Mouse (Mus musculus) heart, embryonic 14.5 days (tissue): ENCODE results near the gene Apobr. TPM values are rescaled to one million over a fixed set of nuclear protein-coding genes. Genes with fewer than 3 reads are reported as not detected.
A peak's percentile ranks its signal among the peaks of the same experiment; 100 is the strongest.

Experiments
- ATAC-seq: fragments of 200-750 bp; cut with Nextera tagmentation; 2 replicates; pipeline ENCODE4 v1.8.0; 2017; ENCODE audit warnings: low read depth, moderate TSS enrichment; ENCODE audit not compliant: insufficient number of reproducible peaks, insufficient read depth, low FRiP score
- H3K27ac ChIP-seq, 2 experiments: fragments of 200-500 bp in 1 of 2; fragments of 300-500 bp in 1 of 2; sonication (generic) in 1 of 2; replicated peaks in 1 of 2; 2 replicates each; pipeline ENCODE4 v1.5.1; 2012 to 2014; ENCODE audit warnings: low read depth in 2 of 2, low read length in 2 of 2, control low read depth in 1 of 2, mild to moderate bottlenecking in 1 of 2, mixed read lengths in 1 of 2; ENCODE audit not compliant: control insufficient read depth in 1 of 2, insufficient read depth in 1 of 2
- H3K27me3 ChIP-seq: fragments of 300-500 bp; sonication (generic); 2 replicates; pipeline ENCODE4 v1.6.1; 2014; ENCODE audit warnings: mild to moderate bottlenecking, low read length, control low read depth; ENCODE audit not compliant: control insufficient read depth, insufficient read depth
- H3K36me3 ChIP-seq: fragments of 300-500 bp; sonication (generic); 2 replicates; pipeline ENCODE4 v1.6.1; 2014; ENCODE audit warnings: mild to moderate bottlenecking, control low read depth, low read length, mixed read lengths; ENCODE audit not compliant: control insufficient read depth, insufficient read depth
- H3K4me1 ChIP-seq, 2 experiments: fragments of 200-500 bp in 1 of 2; fragments of 300-500 bp in 1 of 2; sonication (generic) in 1 of 2; 2 replicates each; pipeline ENCODE4 v1.6.1; 2012 to 2014; ENCODE audit warnings: low read length in 2 of 2, control low read depth in 1 of 2, mixed read lengths in 1 of 2; ENCODE audit not compliant: control insufficient read depth in 2 of 2, insufficient read depth in 2 of 2
- H3K4me2 ChIP-seq: fragments of 300-500 bp; sonication (generic); 2 replicates; pipeline ENCODE4 v1.6.1; 2014; ENCODE audit warnings: mild to moderate bottlenecking, low read length
- H3K4me3 ChIP-seq, 2 experiments: fragments of 200-500 bp in 1 of 2; fragments of 300-500 bp in 1 of 2; sonication (generic) in 1 of 2; 2 replicates each; pipeline ENCODE4 v1.5.1; 2012 to 2014; ENCODE audit warnings: low read length in 2 of 2, mild to moderate bottlenecking in 2 of 2, control low read depth in 1 of 2, low read depth in 1 of 2, moderate library complexity in 1 of 2; ENCODE audit not compliant: control insufficient read depth in 1 of 2, insufficient read depth in 1 of 2
- H3K9ac ChIP-seq: fragments of 300-500 bp; sonication (generic); 2 replicates; pipeline ENCODE4 v1.6.1; 2014; ENCODE audit warnings: mild to moderate bottlenecking, low read length
- H3K9me3 ChIP-seq: fragments of 300-500 bp; sonication (generic); 2 replicates; pipeline ENCODE4 v1.6.1; 2016; ENCODE audit warnings: low read length, control low read depth; ENCODE audit not compliant: control insufficient read depth
- WGBS: fragments of 180-500 bp; shearing (Covaris S2); extraction: QIAGEN DNeasy Blood & Tissue Kit; methylation state at CpG from one replicate; pipeline ENCODE4 v1.1.7; 2014; 5-methylcytosine and 5-hydroxymethylcytosine counted together
- polyA plus RNA-seq: library from polyadenylated mRNA; unstranded; fragments of >200 nt; fragmentation: Nextera tagmentation; extraction: Ambion mirVana; gene quantifications from 2 replicates; pipeline ENCODE4 v1.2.1, GENCODE M21; 2014

Gene Apobr
- polyA plus RNA-seq, 1 experiment from 2014 or later = 0.81 TPM

DNA sequence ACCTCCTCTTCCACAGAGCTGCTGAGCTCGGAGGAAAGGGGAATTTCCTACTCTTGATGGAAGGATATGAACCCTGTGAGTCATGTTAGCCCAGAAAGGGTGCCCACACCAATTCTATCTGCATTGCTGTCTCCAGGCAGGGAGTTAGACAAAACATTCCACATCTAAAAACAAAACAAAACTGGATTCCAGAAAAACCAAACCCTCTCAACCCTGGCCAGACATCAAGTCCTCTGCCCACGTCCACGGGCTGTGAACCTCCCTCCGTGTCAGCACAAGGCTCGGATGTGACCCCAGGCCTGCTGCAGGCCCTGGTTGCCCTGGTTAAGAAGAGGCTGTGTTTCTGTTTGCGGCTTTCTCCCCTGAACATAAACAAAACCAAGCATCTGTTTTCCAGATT is 43.4 kb downstream of the Apobr start:
- no peaks in the 10 kb centered on the region for H3K36me3 ChIP-seq
- 57% methylated on average over 6 of the region's 6 CpGs for WGBS
- no peaks in the 10 kb centered on the region for H3K27me3 ChIP-seq
- no peaks in the 10 kb centered on the region for H3K9me3 ChIP-seq
- H3K9ac ChIP-seq = no peak overlapping the region
- peak overlapping the region; percentile 9; a peak in 1 of 4 replicates for H3K27ac ChIP-seq
- H3K4me1 ChIP-seq = peaks cover 0 to 7% of the 10 kb centered on the region in 2 experiments; a peak in 1 of 4 replicates
- H3K4me2 ChIP-seq = no peak overlapping the region
- no peak overlapping the region for H3K4me3 ChIP-seq
- ATAC-seq = no peak

DNA sequence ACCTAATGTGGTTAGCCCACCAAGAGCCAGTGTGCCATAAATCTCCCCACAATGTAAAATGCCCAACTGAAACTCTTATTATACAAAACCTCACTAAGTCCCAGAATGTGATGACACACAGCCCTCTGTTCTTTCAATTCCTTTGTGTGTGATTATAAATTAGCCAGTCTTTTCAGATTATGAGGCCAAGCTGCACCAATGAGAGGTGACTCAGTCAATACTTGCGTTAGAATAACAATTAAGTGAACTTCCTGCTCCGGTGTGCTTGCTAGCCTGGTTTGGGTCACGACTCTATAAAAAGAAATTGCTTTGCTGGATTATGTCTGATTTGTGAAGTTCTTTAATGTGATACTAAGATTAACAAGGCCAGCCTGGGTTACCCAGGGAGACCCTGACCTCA is 45.2 kb downstream of the Apobr start:
- H3K4me1 ChIP-seq = peaks cover 0 to 7% of the 10 kb centered on the region in 2 experiments; a peak in 1 of 4 replicates
- no peak overlapping the region for H3K4me2 ChIP-seq
- H3K4me3 ChIP-seq = no peak overlapping the region
- no peak for ATAC-seq
- no peaks in the 10 kb centered on the region for H3K27me3 ChIP-seq
- H3K36me3 ChIP-seq = no peaks in the 10 kb centered on the region
- WGBS = 57% methylated on average over 3 of the region's 3 CpGs
- H3K9ac ChIP-seq = no peak overlapping the region
- no peaks in the 10 kb centered on the region for H3K9me3 ChIP-seq
- no peak overlapping the region for H3K27ac ChIP-seq

DNA sequence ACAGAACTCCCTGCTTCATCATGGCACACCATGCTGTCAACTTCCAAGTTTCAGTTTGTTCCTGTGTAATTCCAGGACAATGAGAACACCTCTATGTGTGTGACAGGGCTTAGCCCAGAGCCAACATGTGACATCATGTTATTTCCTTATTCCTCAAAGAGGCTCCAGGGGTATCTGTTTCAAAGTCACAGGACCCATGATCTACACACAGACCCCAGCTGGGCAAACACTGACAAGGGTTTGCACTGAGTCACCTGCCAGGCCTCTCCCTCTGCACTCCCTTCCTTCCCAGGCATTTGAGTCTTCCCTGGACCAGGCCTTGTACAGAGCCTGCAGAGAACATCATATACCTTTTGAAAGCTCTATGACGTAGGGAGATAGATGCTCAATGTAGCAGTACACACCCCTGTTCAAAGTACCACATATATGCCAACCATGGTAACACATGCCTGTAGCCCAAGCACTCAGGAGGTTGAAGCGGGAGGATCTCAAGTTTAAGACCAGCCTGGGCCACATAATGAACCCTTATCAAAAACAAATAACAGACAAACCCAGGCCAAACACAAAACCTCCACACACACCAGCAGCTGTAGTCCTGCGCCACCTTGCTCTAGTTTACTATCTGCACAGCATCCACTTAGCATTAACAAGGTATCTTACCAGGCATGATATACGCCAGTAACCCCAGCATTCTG is 46.2 kb downstream of the Apobr start, which contains the start of gene Nupr1:
Gene Nupr1 (minus strand): TSS at position 38 of the 695 bp plus-strand sequence.
- Histone ChIP-seq H3K27ac (no peak within 1 kb of the TSS), H3K9ac (no peak within 1 kb of the TSS), H3K4me2 (no peak within 1 kb of the TSS), H3K4me3 (no peak within 1 kb of the TSS), H3K9me3 (no peaks in the 10 kb centered on the region), H3K36me3 (no peaks in the 10 kb centered on the region), H3K27me3 (no peaks in the 10 kb centered on the region), H3K4me1 (no peaks in the 10 kb centered on the region; a peak in 1 of 4 replicates)
- WGBS = 84% methylated on average over 4 of the region's 4 CpGs
- no peak for ATAC-seq

DNA sequence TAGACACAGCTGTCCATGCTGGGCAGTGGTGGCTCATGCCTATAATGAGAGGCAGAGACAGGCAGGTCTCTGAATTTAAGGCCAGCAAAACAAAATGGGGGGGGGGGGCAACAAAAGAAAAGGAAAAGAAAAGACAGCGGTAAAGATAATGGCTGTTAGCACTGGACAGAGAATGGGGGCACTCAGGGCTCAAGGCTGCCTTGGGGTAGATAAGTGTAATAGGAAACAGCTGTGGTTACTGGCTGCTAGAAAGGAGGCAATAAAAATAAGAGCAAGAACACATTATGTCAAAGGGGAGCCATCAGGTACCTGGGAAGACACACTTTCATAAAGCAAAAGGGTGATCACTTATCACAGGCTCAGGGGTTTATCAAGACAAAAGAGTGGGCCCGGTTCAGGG is 47.7 kb downstream of the Apobr start:
- H3K4me3 ChIP-seq = no peak overlapping the region
- H3K4me1 ChIP-seq = no peaks in the 10 kb centered on the region; a peak in 1 of 4 replicates
- no peak overlapping the region for H3K4me2 ChIP-seq
- no peak for ATAC-seq
- no peaks in the 10 kb centered on the region for H3K36me3 ChIP-seq
- no peaks in the 10 kb centered on the region for H3K27me3 ChIP-seq
- H3K9me3 ChIP-seq = no peaks in the 10 kb centered on the region
- WGBS = 53% methylated on average over 2 of the region's 2 CpGs
- no peak overlapping the region for H3K27ac ChIP-seq
- no peak overlapping the region for H3K9ac ChIP-seq

DNA sequence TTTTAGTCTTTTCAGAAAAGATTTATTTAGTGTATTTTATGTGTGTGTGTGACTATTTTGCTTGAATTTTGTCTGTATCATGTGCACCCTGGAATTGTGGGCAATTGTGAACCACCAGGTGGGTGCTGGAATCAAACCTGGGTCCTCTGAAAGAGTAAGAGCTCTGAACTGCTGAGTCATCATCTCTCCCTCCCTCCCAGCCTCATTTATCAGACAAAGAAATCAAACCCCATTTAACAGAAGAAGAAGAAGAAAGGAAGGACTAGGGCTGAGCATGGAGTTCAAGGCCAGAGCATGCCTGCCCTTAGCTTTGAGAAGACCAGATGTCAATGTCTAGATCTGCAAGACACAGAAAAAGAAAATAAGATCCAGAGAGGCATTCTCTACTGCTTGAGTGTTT is 50.6 kb downstream of the Apobr start:
- Histone ChIP-seq H3K36me3 (no peaks in the 10 kb centered on the region), H3K27me3 (no peaks in the 10 kb centered on the region; the same call in 1 of the 2 replicates), H3K4me1 (no peaks in the 10 kb centered on the region), H3K4me3 (no peak overlapping the region), H3K9ac (no peak overlapping the region), H3K9me3 (no peaks in the 10 kb centered on the region), H3K4me2 (no peak overlapping the region), H3K27ac (no peak overlapping the region)
- ATAC-seq = no peak

DNA sequence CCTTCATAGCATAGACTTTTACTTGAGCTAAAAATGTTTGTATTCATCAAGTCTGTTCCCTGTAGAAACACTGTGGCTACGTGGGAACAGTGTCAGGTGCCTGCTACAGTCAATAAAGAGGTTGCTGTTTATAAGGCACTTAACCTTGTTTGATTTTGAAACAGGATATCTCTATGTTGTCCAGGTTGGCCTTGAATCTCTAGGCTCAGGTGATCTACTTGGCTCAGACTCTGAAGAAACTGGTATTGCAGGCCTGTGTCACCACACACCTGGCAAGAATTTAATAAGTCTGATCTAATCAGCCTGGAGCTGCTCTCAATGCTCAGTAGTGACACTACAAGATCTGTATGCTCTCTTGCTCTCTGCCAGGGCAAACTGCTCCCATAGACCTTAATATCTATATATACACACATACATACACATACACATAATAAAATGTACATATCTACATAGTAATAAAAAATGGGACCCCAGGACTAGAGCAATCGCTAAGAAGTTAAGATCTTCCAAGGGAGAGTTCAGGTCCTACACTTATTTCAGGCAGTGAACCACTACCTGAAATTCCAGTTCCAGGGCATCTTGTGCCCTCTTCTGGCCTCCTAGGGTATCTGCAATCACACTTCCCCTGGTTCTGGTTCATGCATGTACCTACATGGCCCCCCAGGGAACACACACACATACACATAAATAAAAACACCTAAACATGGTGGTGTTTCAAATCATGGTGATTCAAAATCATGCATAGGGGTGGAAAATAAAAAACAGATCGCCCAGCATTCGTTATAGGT is 52.2 kb downstream of the Apobr start:
- Histone ChIP-seq H3K27ac (no peak overlapping the region), H3K4me1 (no peaks in the 10 kb centered on the region), H3K9ac (no peak overlapping the region), H3K4me2 (no peak overlapping the region), H3K27me3 (no peaks in the 10 kb centered on the region; the same call in 1 of the 2 replicates), H3K36me3 (no peaks in the 10 kb centered on the region), H3K4me3 (no peak overlapping the region), H3K9me3 (no peaks in the 10 kb centered on the region)
- no peak for ATAC-seq
- WGBS = 13% methylated on average over 4 of the region's 4 CpGs
